Mouse (Mus musculus) MEL (cell line): Measurements from ENCODE around the gene Olfr1058.

Source experiments
- CTCF ChIP-seq, 3 experiments: IDR thresholded peaks in 2 of 3; conservative IDR thresholded peaks in 1 of 3; 2 replicates each; pipeline ENCODE4 v1.5.1; 2011 to 2012; ENCODE audit warnings: low read length in 3 of 3, low read depth in 2 of 3, mild to moderate bottlenecking in 2 of 3, improper control_type of control experiment in 1 of 3, inconsistent platforms in 1 of 3, mixed read lengths in 1 of 3, moderate library complexity in 1 of 3; ENCODE audit not compliant: control insufficient read depth in 1 of 3, insufficient read depth in 1 of 3, poor library complexity in 1 of 3, severe bottlenecking in 1 of 3
- JUND ChIP-seq: IDR thresholded peaks from 2 replicates; pipeline ENCODE4 v1.6.1; 2011; ENCODE audit warnings: low read depth, mild to moderate bottlenecking, improper control_type of control experiment, low read length
- MXI1 ChIP-seq: IDR thresholded peaks from 2 replicates; pipeline ENCODE4 v1.6.1; 2011; ENCODE audit warnings: mild to moderate bottlenecking, low read depth, low read length, improper control_type of control experiment
- TBP ChIP-seq: IDR thresholded peaks from 2 replicates; pipeline ENCODE4 v1.8.0; 2011; ENCODE audit warnings: low read depth, low read length, improper control_type of control experiment
- USF1 ChIP-seq: IDR thresholded peaks from 2 replicates; pipeline ENCODE4 v1.6.1; 2014; ENCODE audit warnings: low read depth, mild to moderate bottlenecking, inconsistent platforms, low read length, improper control_type of control experiment, moderate library complexity
- USF2 ChIP-seq, 2 experiments: IDR thresholded peaks; 2 replicates each; pipeline ENCODE4 v1.6.1; 2011 to 2012; ENCODE audit warnings: improper control_type of control experiment in 2 of 2, low read length in 2 of 2, borderline replicate concordance in 1 of 2, inconsistent platforms in 1 of 2, low read depth in 1 of 2, mild to moderate bottlenecking in 1 of 2; ENCODE audit not compliant: insufficient read depth in 1 of 2
- ZNF384 ChIP-seq: IDR thresholded peaks from 2 replicates; pipeline ENCODE4 v1.6.1; 2012; ENCODE audit warnings: low read depth, mild to moderate bottlenecking, inconsistent platforms, low read length, improper control_type of control experiment

GRCm38 (mm10) chr2:86362369-86362768, 26.0 kb downstream of the Olfr1058 start, which contains the start of gene Olfr1056:
- TF ChIP-seq ZNF384: no peak
- TF ChIP-seq MXI1: no peak
- TF ChIP-seq USF2 (IDR thresholded peaks at IDR 0.05; ENCODE audit: borderline replicate concordance in 1 of 2, insufficient read depth in 1 of 2, low read depth in 1 of 2, low read length in 2 of 2): no peak
- no peak for TF ChIP-seq USF1
- TF ChIP-seq CTCF (IDR thresholded peaks at IDR 0.05 in 2 of 3, conservative IDR thresholded peaks at IDR 0.05 in 1 of 3; ENCODE audit: control insufficient read depth in 1 of 3, insufficient read depth in 1 of 3, low read depth in 2 of 3, low read length in 3 of 3, poor library complexity in 1 of 3, severe bottlenecking in 1 of 3): no peak
- no peak for TF ChIP-seq TBP
- TF ChIP-seq JUND: no peak
